Mouse (Mus musculus): ENCODE measurements around the gene Gmeb2.

Gmeb2 gene

DNA sequence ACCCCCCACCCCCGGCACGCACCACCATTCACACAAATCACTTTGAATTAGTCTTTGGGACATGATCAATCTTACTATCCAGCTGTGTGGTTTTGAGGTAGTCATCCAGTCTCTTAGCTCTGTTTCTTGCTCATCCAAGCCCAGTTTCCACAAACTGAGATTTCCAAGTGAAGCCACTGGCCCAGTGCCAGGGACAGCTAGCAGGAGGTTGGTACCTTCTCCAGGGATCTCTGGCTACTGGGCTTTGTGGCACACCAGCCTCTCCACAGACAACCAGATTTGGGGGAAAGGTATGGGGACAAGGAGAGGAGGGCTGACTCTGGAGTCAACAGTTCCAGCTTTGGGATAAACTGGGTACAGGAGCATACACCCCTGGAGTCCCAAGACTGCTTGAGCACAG, 67.5 kb downstream of the Gmeb2 start:
- DNase-seq: peak in 1 of 2 experiments; percentile 45

DNA sequence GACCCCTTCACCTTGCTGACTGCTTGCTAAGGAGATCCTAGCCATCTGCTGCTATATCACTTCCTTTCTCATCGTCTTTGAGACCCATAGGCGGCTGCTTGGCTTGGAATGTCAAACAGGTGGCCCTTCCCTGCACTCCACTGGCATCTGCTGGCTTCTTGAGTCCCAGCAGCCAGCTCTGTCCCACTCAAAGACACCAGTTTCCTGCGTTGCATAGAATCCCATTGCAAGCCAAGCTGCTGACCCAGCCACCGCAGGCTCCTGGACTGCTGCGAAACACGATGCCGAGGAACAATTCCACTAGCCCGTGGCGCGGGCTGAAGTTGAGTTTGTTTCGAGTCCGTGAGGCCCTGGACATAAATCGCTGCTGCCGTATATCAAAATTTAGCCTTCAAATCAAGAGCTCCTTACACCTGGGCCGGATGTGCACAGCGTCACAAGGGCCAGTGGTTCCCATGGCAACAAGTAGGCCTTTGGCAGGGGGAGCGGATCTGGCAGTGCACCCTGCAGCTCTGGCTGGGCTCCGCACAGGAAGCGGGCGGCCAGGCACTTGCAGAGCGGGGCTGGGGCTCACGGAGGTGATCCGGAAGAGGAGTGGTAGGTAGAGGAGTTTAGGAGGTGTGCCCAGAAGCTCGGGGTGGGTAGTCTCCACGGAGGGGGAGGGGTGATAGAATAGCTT, 68.2 kb downstream of the Gmeb2 start, which contains the start of gene Fndc11:
Gene Fndc11, plus strand, starts transcription at position 476 of the 679 bp plus-strand sequence.
- DNase-seq: peak; percentile 59 to 61

DNA sequence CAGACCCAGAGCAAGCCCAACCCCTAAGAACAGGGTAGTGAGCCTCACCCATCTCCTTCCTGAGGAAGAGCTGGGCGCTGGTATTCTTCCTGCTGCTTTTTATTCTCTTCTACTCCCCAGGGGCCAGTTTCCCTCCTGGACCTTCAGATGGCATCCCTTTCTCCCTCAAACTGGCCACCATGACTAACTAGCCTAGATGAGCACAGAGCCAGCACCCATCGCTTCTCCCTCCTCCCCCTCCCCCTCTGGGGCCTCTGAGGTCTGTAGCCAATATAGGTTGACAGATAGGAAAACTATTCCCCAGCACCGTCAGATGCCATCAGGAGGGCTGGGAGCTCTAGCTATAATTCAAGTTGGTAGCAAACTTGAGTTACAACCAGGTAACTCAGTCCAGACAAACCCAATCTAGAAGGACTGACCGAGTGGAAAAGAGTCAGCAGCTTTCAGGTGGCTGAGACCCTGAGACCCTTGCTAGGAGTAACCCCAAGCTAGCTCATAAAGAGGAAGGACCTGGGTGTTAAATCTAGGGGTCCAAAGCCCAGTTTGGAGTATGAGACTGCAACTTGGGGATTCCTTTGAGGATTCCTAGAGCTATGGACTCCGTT, 68.9 kb downstream of the Gmeb2 start:
- no peak for DNase-seq

DNA sequence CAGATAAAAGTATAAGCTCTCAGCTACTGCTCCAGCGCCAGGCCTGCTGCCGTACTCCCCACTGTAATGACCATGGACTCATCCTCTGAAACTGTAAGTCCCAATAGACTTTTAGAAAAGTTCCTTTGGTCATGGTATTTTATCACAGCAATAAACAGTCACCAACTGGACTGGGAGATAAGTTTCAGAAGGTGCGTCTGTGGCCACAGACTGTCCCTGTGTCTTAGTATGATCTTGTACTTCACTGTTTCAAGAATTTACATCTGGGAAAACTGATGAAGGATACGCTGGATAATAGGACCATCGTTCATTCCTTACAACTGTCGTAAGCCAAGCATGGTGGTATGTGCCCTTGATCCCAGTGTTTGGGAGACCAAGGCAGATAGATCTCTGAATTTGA, 71.8 kb downstream of the Gmeb2 start:
- DNase-seq: no peak

DNA sequence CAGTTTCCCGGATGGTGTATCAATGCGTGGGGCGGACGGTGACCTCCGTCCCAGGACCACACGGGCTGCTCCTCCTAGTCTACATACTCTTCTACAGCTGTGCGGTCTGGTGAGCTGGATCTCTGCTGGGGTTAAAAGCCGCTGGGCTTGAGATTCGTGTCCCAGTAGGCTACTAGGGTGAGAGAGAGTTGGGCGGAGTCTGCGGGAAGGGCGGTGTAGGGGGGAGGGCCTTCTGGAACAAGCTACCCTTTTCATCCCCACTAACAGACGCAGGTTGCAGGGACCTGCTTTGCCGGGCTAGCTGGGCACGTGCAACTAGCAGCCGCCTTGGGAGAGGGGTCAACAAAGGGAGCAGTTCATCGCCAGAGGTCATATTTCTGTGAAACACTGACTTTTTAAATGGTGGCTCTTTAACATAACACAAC, 74.8 kb downstream of the Gmeb2 start, which contains the start of gene Srms:
Gene Srms, minus strand, starts transcription at position 165 of the 425 bp plus-strand sequence.
- no peak for DNase-seq

DNA sequence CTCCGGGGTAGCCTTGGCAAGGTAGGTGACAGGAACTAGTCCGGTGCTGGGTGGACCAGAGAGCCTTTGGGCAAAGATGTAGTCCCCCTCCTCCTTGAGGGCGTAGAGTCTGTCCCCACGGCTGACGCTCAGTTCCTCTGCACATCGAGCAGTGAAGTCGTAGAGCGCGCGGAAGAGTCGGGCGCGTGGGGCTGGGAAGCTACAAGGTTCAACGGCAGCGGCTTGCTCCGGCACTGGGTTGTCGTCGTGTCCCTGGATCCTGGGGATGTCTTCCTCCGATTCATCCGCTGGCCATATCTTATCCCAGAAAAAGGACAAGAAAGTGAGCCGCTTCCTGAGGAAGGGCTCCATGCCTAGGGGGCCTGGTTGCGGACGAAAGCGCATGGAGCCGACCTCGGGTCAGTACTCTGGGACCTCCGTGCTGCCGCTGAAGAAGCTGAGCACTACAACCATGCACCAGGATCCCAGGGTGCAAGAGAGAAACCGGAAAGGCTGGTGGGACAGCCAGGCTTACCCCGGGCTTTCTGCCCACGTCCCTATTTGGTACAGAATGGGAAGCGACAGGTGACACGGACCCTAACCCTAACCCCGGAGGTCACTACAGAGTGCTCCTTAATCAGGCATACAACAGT, 75.3 kb downstream of the Gmeb2 start:
- DNase-seq: no peak

DNA sequence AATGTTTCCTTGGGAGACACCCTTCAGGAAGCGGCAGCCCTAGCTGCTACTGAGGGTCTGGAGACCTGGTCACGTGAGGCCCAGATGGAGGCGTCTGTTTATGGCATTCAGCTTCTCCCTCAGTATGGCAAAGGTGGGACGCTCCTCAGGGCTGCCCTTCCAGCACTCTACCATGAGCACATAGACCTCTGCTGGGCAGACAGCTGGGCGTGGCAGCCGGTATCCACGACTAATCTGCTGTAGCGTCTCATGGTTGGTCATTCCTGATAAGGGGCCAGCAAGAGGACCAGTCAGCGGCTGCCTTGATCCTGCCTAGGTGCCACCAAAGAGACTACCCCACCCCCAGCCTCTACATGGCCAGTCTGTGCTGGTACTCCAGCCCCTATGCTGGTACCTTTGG, 81.7 kb downstream of the Gmeb2 start:
- DNase-seq: no peak

DNA sequence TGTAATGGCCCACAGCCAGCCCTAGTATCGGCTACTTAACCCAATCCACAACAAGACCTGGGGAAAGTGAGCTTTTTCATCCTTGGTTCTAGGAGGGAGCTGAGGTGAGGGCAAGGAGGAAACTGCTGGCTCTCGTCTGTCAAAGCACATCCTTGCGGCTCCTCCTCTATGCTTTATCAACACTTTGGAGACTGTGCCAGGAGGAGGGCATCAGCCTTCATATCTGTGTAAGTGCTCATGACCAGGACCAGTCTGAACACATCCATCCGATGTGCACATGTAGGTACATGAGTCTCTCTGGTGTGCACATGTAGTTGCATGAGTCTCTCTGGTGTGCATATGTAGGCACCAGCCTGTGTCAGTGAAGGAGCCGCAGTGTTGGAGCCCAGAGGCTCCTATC, 82.2 kb downstream of the Gmeb2 start:
- no peak for DNase-seq

DNA sequence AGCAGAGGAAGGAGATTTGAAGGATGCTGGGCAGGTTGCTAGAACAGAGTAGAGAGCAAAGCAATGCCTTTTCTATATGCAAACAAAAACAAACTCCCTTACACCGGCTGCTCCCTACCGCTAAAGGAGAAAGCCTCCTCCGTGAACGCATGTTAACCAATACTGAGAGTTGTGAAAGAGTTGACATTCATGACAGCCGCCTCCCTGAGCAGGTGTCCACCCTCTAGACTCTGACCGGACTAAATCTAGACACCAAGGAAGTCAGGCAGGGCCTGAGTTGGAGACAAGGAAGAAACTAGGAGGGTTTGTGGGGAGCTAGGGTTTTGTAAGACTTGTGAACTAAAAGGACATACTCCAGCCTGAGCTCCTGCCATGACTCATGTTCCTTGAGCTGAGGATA, 84.9 kb downstream of the Gmeb2 start:
- DNase-seq: no peak

DNA sequence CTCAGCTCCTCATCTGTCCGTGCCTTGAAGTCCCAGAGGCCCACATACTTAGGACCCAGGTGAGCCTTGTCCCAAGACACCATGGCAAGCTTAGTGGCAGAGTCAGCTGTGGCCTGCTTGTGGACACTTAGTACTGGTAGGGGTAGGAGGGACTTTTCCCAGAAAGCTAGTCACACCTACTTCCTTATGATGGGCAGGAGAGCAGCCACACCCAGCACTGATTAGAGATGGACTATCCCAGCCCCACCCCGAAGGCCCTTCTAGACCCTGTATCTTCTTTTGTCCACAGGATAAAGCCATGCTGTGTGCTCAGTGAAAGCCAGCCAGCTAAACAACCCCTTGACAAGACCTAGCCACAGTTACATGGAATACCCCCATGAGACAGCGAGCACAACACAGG, 85.4 kb downstream of the Gmeb2 start, which contains the start of gene Ptk6:
Gene Ptk6, minus strand, starts transcription at position 368 of the 400 bp plus-strand sequence.
- DNase-seq: no peak

DNA sequence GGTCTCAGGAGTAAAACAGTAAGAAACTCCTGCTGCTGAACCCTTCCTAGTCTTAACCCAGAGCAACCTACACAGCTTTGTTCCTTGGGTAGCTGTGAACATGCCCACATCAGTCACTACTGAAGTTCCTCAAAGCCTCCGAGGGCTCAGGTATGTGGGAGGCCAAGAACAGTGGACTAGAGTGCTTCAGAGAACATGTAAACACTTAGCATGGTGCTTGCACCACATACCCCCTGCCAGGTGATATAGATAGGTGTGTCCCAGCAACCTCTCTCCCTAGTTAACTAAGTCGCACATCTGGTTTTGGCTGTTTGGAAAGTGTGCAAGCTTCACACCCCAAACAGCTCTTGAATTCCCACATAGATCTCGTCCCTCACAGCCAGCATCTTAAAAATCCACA, 86.2 kb downstream of the Gmeb2 start:
- DNase-seq: no peak
